Mouse (Mus musculus) kidney, postnatal 25 days (tissue): ENCODE measurements around the gene Ext2.

Experiments used
- DNase-seq, 2 experiments: peaks; one replicate each; pipeline ENCODE4 v3.0.0; 2021; ENCODE audit warnings: mixed read lengths in 2 of 2

Ext2 gene

GRCm38 (mm10) chr2:93776267-93777055, 45.9 kb downstream of the Ext2 start:
- peak in 1 of 2 experiments; percentile 22 for DNase-seq

- DNase-seq: peak in 1 of 2 experiments; percentile 21
These were observed 46.9 kb downstream of the Ext2 start for GRCm38 (mm10) chr2:93775431-93775830.

GRCm38 (mm10) chr2:93774946-93775345, 47.4 kb downstream of the Ext2 start:
- peak in 1 of 2 experiments; percentile 18 for DNase-seq

GRCm38 (mm10) chr2:93772765-93773085, 49.6 kb downstream of the Ext2 start:
- DNase-seq: peak in 1 of 2 experiments; percentile 4

- peak; percentile 16 to 36 for DNase-seq
These were observed 50.2 kb downstream of the Ext2 start for GRCm38 (mm10) chr2:93772054-93772764.

GRCm38 (mm10) chr2:93770895-93771294, 51.5 kb downstream of the Ext2 start:
- DNase-seq: peak in 1 of 2 experiments; percentile 31

- DNase-seq: peak in 1 of 2 experiments; percentile 14
These were observed 52.5 kb downstream of the Ext2 start for GRCm38 (mm10) chr2:93769875-93770274.

- peak in 1 of 2 experiments; percentile 26 for DNase-seq
These were observed 56.6 kb downstream of the Ext2 start for GRCm38 (mm10) chr2:93765721-93766120.

GRCm38 (mm10) chr2:93764211-93764610, 58.2 kb downstream of the Ext2 start:
- DNase-seq: peak in 1 of 2 experiments; percentile 31

- DNase-seq: no peak
These were observed 62.0 kb downstream of the Ext2 start for GRCm38 (mm10) chr2:93760389-93760788.

- no peak for DNase-seq
These were observed 63.2 kb downstream of the Ext2 start for GRCm38 (mm10) chr2:93759173-93759572.

GRCm38 (mm10) chr2:93758298-93758697, 64.1 kb downstream of the Ext2 start:
- DNase-seq: no peak

- no peak for DNase-seq
These were observed 68.0 kb downstream of the Ext2 start for GRCm38 (mm10) chr2:93754366-93754765.

GRCm38 (mm10) chr2:93753147-93753758, 69.1 kb downstream of the Ext2 start:
- peak in 1 of 2 experiments; percentile 5 for DNase-seq

GRCm38 (mm10) chr2:93749709-93750108, 72.7 kb downstream of the Ext2 start:
- peak in 1 of 2 experiments; percentile 55 for DNase-seq

- no peak for DNase-seq
These were observed 74.7 kb downstream of the Ext2 start for GRCm38 (mm10) chr2:93747538-93748126.

GRCm38 (mm10) chr2:93746620-93747019, 75.7 kb downstream of the Ext2 start:
- DNase-seq: no peak

- DNase-seq: no peak
These were observed 76.2 kb downstream of the Ext2 start for GRCm38 (mm10) chr2:93746162-93746561.

- no peak for DNase-seq
These were observed 76.6 kb downstream of the Ext2 start for GRCm38 (mm10) chr2:93745741-93746140.

- DNase-seq: no peak
These were observed 77.8 kb downstream of the Ext2 start for GRCm38 (mm10) chr2:93744346-93745229.

- DNase-seq: no peak
These were observed 80.7 kb downstream of the Ext2 start for GRCm38 (mm10) chr2:93741700-93742099.

GRCm38 (mm10) chr2:93739044-93739569, 83.3 kb downstream of the Ext2 start:
- DNase-seq: peak; percentile 11 to 54
